Mouse (Mus musculus) brain, embryonic 14.5 days (tissue): Measurements from ENCODE around the gene Mmp27.

Experiments used
- CTCF ChIP-seq: fragments of 200-500 bp; IDR thresholded peaks from 2 replicates; pipeline ENCODE4 v1.5.1; 2012; ENCODE audit warnings: inconsistent platforms, mild to moderate bottlenecking, moderate library complexity, borderline replicate concordance; ENCODE audit not compliant: insufficient read depth, insufficient read length; ENCODE audit errors: extremely low read depth
- POLR2A ChIP-seq: fragments of 200-500 bp; IDR thresholded peaks from 2 replicates; pipeline ENCODE4 v1.6.1; 2012; ENCODE audit warnings: mild to moderate bottlenecking, inconsistent platforms, borderline replicate concordance; ENCODE audit not compliant: poor library complexity, insufficient read depth, insufficient read length, severe bottlenecking; ENCODE audit errors: extremely low read depth

- no peak for TF ChIP-seq POLR2A
- TF ChIP-seq CTCF = no peak
Measured at GRCm38 (mm10) chr9:7551943-7552342, 19.3 kb upstream of the Mmp27 start.
